Mouse (Mus musculus) E14TG2a.4 (cell line): Measurements from ENCODE around the gene Gm20388.

ENCODE experiments used
- H3K27me3 ChIP-seq: 2 replicates; pipeline ENCODE4 v1.6.1; 2014; ENCODE audit warnings: low read length, control low read depth; ENCODE audit not compliant: insufficient read depth
- H3K36me3 ChIP-seq: 2 replicates; pipeline ENCODE4 v1.6.1; 2014; ENCODE audit warnings: low read length, control low read depth; ENCODE audit not compliant: insufficient read depth
- H3K4me1 ChIP-seq: replicated peaks from 2 replicates; pipeline ENCODE4 v1.6.1; 2014; ENCODE audit warnings: low read depth, low read length, control low read depth
- H3K4me3 ChIP-seq: replicated peaks from 2 replicates; pipeline ENCODE4 v1.5.1; 2014; ENCODE audit warnings: mild to moderate bottlenecking, low read length
- H3K9me3 ChIP-seq: 2 replicates; pipeline ENCODE4 v1.6.1; 2014; ENCODE audit warnings: low read length, control low read depth
- CTCF ChIP-seq: conservative IDR thresholded peaks from 2 replicates; pipeline ENCODE4 v1.5.1; 2014; ENCODE audit warnings: low read length
- NANOG ChIP-seq: IDR thresholded peaks from 2 replicates; pipeline ENCODE4 v1.6.1; 2014; ENCODE audit warnings: borderline replicate concordance, low read length, mixed read lengths
- POU5F1 ChIP-seq: IDR thresholded peaks from 2 replicates; pipeline ENCODE4 v1.6.1; 2014; ENCODE audit warnings: low read length, borderline replicate concordance

The Gm20388 gene

GRCm38 (mm10) chr8:120004154-120004702 lies 93.6 kb downstream of the Gm20388 start:
- H3K36me3 ChIP-seq, result no peaks in the 10 kb centered on the region
- no peaks in the 10 kb centered on the region for H3K9me3 ChIP-seq
- no peak overlapping the region for H3K4me3 ChIP-seq
- peaks cover 16% of the 10 kb centered on the region for H3K4me1 ChIP-seq
- TF ChIP-seq NANOG (no peak), CTCF (no peak), POU5F1 (no peak)
- peaks cover 11% of the 10 kb centered on the region for H3K27me3 ChIP-seq

GRCm38 (mm10) chr8:120004705-120005381 lies 94.2 kb downstream of the Gm20388 start:
- no peak overlapping the region for H3K4me3 ChIP-seq
- H3K36me3 ChIP-seq, result no peaks in the 10 kb centered on the region
- H3K9me3 ChIP-seq, result no peaks in the 10 kb centered on the region
- H3K27me3 ChIP-seq, result peaks cover 11% of the 10 kb centered on the region
- TF ChIP-seq NANOG, result no peak
- TF ChIP-seq POU5F1, result no peak
- no peak for TF ChIP-seq CTCF
- H3K4me1 ChIP-seq, result peaks cover 22% of the 10 kb centered on the region

- Histone ChIP-seq H3K4me1 (peaks cover 22% of the 10 kb centered on the region), H3K4me3 (no peak overlapping the region), H3K27me3 (peaks cover 19% of the 10 kb centered on the region), H3K9me3 (no peaks in the 10 kb centered on the region), H3K36me3 (no peaks in the 10 kb centered on the region)
- TF ChIP-seq NANOG, result no peak
- no peak for TF ChIP-seq POU5F1
- no peak for TF ChIP-seq CTCF
Observed at GRCm38 (mm10) chr8:120006645-120007160, 96.1 kb downstream of the Gm20388 start.

GRCm38 (mm10) chr8:120007178-120007577 lies 96.5 kb downstream of the Gm20388 start:
- TF ChIP-seq CTCF, result no peak
- no peak for TF ChIP-seq POU5F1
- no peak for TF ChIP-seq NANOG
- Histone ChIP-seq H3K36me3 (no peaks in the 10 kb centered on the region), H3K9me3 (no peaks in the 10 kb centered on the region), H3K27me3 (peaks cover 23% of the 10 kb centered on the region), H3K4me3 (no peak overlapping the region), H3K4me1 (peaks cover 21% of the 10 kb centered on the region)

- H3K4me1 ChIP-seq, result peaks cover 27% of the 10 kb centered on the region
- peaks cover 30% of the 10 kb centered on the region for H3K27me3 ChIP-seq
- H3K9me3 ChIP-seq, result no peaks in the 10 kb centered on the region
- TF ChIP-seq POU5F1, result no peak
- TF ChIP-seq NANOG, result no peak
- TF ChIP-seq CTCF, result no peak
- no peaks in the 10 kb centered on the region for H3K36me3 ChIP-seq
- no peak overlapping the region for H3K4me3 ChIP-seq
Observed at GRCm38 (mm10) chr8:120009284-120009683, 98.6 kb downstream of the Gm20388 start.

- peaks cover 32% of the 10 kb centered on the region for H3K27me3 ChIP-seq
- peaks cover 18% of the 10 kb centered on the region for H3K4me1 ChIP-seq
- no peaks in the 10 kb centered on the region for H3K36me3 ChIP-seq
- no peaks in the 10 kb centered on the region for H3K9me3 ChIP-seq
- H3K4me3 ChIP-seq, result no peak overlapping the region
- TF ChIP-seq POU5F1, result no peak
- TF ChIP-seq NANOG, result no peak
- no peak for TF ChIP-seq CTCF
Observed at GRCm38 (mm10) chr8:120012491-120012890, 101.8 kb downstream of the Gm20388 start.

- H3K9me3 ChIP-seq, result peaks cover 4% of the 10 kb centered on the region; the same call in 1 of the 2 replicates
- H3K36me3 ChIP-seq, result no peaks in the 10 kb centered on the region
- no peak for TF ChIP-seq POU5F1
- no peak for TF ChIP-seq CTCF
- TF ChIP-seq NANOG, result no peak
- no peak overlapping the region for H3K4me3 ChIP-seq
- H3K4me1 ChIP-seq, result peaks cover 18% of the 10 kb centered on the region
- H3K27me3 ChIP-seq, result peaks cover 32% of the 10 kb centered on the region
Observed at GRCm38 (mm10) chr8:120012927-120013326, 102.3 kb downstream of the Gm20388 start.

GRCm38 (mm10) chr8:120014267-120015023 lies 103.8 kb downstream of the Gm20388 start:
- Histone ChIP-seq H3K4me1 (peaks cover 15% of the 10 kb centered on the region), H3K9me3 (peaks cover 8% of the 10 kb centered on the region; the same call in 1 of the 2 replicates), H3K27me3 (peaks cover 32% of the 10 kb centered on the region), H3K36me3 (no peaks in the 10 kb centered on the region), H3K4me3 (no peak overlapping the region)
- TF ChIP-seq POU5F1, result no peak
- TF ChIP-seq NANOG, result no peak
- no peak for TF ChIP-seq CTCF
